Mouse (Mus musculus): ENCODE results near the gene Acot1. TPM values are rescaled to one million over a fixed set of nuclear protein-coding genes. Genes with fewer than 3 reads are reported as not detected.
"Not testable (repeated sequence)": the region's sequence is repeated elsewhere in the genome, so short reads cannot be mapped to it uniquely, and the experiment has no call there.

Acot1 gene
- polyA plus RNA-seq, 1 experiment from 2014 or later, result 39.7 TPM

GRCm38 (mm10) chr12:84023052-84023745 is 13.9 kb downstream of the Acot1 start:
- H3K4me3 ChIP-seq, result no peak overlapping the region
- H3K4me2 ChIP-seq (replicated peaks), result no peak overlapping the region
- no peak overlapping the region for H3K9ac ChIP-seq
- WGBS, result 75% methylated on average over 9 of the region's 9 CpGs
- no peaks in the 10 kb centered on the region for H3K36me3 ChIP-seq
- H3K27ac ChIP-seq, result no peak overlapping the region
- no peaks in the 10 kb centered on the region for H3K4me1 ChIP-seq
- H3K27me3 ChIP-seq, result no peaks in the 10 kb centered on the region
- no peak for ATAC-seq (ENCODE audit: insufficient number of reproducible peaks, insufficient read depth, low FRiP score, low TSS enrichment)
- no peaks in the 10 kb centered on the region for H3K9me3 ChIP-seq

- 84% methylated on average over 7 of the region's 7 CpGs for WGBS
- Histone ChIP-seq H3K27ac (no peak overlapping the region), H3K9me3 (no peaks in the 10 kb centered on the region), H3K4me3 (no peak overlapping the region), H3K9ac (no peak overlapping the region), H3K36me3 (no peaks in the 10 kb centered on the region), H3K4me2 (replicated peaks) (no peak overlapping the region), H3K27me3 (no peaks in the 10 kb centered on the region), H3K4me1 (no peaks in the 10 kb centered on the region)
- no peak for ATAC-seq (ENCODE audit: insufficient number of reproducible peaks, insufficient read depth, low FRiP score, low TSS enrichment)
Observed at GRCm38 (mm10) chr12:84025888-84026287, 16.6 kb downstream of the Acot1 start.

GRCm38 (mm10) chr12:84028328-84028727 is 19.0 kb downstream of the Acot1 start:
- H3K27ac ChIP-seq; H3K9ac ChIP-seq; H3K4me3 ChIP-seq; H3K4me1 ChIP-seq; H3K36me3 ChIP-seq; H3K4me2 ChIP-seq (replicated peaks); H3K27me3 ChIP-seq; ATAC-seq (ENCODE audit: insufficient number of reproducible peaks, insufficient read depth, low FRiP score, low TSS enrichment); H3K9me3 ChIP-seq: not testable (repeated sequence)
- 51% methylated on average over 3 of the region's 3 CpGs for WGBS

- not testable (repeated sequence) for H3K9ac ChIP-seq; H3K4me1 ChIP-seq; H3K27me3 ChIP-seq; ATAC-seq (ENCODE audit: insufficient number of reproducible peaks, insufficient read depth, low FRiP score, low TSS enrichment); H3K4me3 ChIP-seq; H3K36me3 ChIP-seq; H3K27ac ChIP-seq; H3K9me3 ChIP-seq; H3K4me2 ChIP-seq (replicated peaks)
- WGBS, result 87% methylated on average over 1 of the region's 1 CpGs
Observed at GRCm38 (mm10) chr12:84029043-84029442, 19.8 kb downstream of the Acot1 start.

DNA sequence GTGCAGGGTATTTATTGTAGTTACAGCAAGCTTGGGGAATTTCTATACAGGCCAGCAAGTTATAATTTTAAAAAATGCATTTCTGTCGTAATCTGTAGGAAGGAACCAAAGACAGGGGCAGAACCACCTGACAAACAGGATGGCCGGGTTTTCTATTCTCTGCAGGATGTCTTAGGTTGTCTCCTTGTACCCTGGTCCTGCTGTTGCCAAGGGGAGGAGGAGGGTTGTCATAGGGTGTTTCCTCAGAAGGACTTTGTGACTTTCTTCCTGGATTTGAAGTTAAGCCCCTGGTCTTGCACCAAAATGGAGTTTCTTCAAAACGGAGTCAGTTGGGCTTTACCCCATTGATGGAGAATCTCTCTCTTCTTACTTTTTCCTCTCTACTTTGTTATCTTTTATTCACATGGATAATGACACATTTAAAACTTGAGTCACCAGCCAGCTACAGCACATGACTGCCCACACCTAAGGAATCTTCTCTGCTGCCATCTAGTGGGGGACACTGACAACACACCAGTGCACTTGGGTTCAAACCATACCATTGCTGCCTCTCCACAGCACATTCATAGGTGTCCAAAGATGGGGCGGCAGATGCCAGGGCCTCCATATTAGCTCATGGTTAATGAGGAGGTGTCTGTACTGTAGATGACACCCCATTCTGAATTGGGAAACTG is 21.5 kb downstream of the Acot1 start:
- no peak overlapping the region for H3K4me2 ChIP-seq (replicated peaks)
- H3K4me3 ChIP-seq, result no peak overlapping the region
- H3K9ac ChIP-seq, result no peak overlapping the region
- H3K27me3 ChIP-seq, result no peaks in the 10 kb centered on the region
- H3K27ac ChIP-seq, result no peak overlapping the region
- H3K9me3 ChIP-seq, result no peaks in the 10 kb centered on the region
- no peaks in the 10 kb centered on the region for H3K4me1 ChIP-seq
- no peak; the same call in 1 of the 2 replicates for ATAC-seq (ENCODE audit: insufficient number of reproducible peaks, insufficient read depth, low FRiP score, low TSS enrichment)
- no peaks in the 10 kb centered on the region for H3K36me3 ChIP-seq
- 73% methylated on average over 4 of the region's 4 CpGs for WGBS

DNA sequence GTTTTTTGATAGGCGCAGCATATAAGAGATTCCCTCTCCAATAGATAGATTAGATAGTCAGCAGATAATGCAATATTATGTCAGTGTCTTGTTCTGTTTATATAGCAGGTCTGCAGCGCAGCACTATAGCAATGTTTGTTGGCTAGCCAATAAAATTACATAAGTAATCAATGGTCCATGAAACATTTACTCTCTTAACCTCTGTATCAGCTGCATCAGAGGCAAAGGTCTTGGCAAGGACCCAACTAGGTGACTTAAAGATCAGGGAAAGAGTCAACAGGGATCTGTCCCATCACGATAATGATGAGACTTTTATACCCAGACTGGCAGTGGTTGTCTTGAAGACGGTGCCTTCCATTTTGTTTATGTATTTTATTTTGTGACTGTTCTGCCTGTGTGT is 23.6 kb downstream of the Acot1 start:
- ATAC-seq (ENCODE audit: insufficient number of reproducible peaks, insufficient read depth, low FRiP score, low TSS enrichment), result no peak
- WGBS, result 88% methylated on average over 4 of the region's 4 CpGs
- no peaks in the 10 kb centered on the region for H3K9me3 ChIP-seq
- H3K27me3 ChIP-seq, result no peaks in the 10 kb centered on the region
- no peak overlapping the region for H3K4me2 ChIP-seq (replicated peaks)
- no peaks in the 10 kb centered on the region for H3K4me1 ChIP-seq
- no peak overlapping the region for H3K9ac ChIP-seq
- no peaks in the 10 kb centered on the region for H3K36me3 ChIP-seq
- H3K4me3 ChIP-seq, result no peak overlapping the region
- H3K27ac ChIP-seq, result no peak overlapping the region

DNA sequence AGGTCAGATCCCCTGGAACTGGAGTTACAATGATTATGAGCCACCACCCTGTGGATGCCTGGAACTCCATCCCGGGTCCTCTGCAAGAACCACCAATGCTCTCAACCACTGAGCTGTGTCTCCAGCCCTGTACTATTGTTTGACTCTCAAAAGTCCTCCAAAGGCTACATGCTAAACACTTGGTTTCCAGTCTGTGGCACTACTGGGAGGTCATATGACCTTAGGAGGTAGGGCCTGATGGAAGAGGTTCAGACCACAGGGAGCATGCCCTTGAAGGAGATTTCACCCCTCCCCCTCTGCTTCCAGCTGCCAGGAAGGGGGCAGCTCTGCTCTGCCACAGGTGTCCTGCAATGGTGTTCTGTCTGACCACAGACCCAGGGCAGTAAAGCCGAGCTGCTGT is 24.0 kb downstream of the Acot1 start:
- H3K27me3 ChIP-seq; H3K4me2 ChIP-seq (replicated peaks); H3K4me1 ChIP-seq; ATAC-seq (ENCODE audit: insufficient number of reproducible peaks, insufficient read depth, low FRiP score, low TSS enrichment); H3K9me3 ChIP-seq; H3K27ac ChIP-seq; H3K36me3 ChIP-seq; H3K9ac ChIP-seq; H3K4me3 ChIP-seq: not testable (repeated sequence)
- WGBS, result 86% methylated on average over 2 of the region's 2 CpGs

DNA sequence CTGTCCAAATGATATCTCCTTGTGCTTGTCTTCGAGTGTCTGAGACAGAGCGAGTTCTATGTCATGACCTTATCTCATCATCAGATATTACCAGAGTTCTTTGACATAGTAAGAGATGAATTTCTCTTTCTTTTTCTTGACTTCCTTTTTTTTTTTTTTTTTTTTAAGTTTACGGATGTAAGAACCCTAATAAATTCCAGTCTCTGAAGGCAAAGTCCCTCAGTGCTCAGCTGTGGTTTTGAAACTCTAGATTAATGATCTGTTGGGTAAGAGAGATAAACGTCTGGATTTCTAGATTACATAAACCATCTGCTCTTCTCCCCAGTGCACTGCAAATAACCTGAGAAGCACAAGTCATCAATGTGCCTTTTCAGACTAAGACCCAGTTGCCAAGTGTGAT is 24.8 kb downstream of the Acot1 start:
- H3K9me3 ChIP-seq, result no peaks in the 10 kb centered on the region
- no peaks in the 10 kb centered on the region for H3K4me1 ChIP-seq
- no peak overlapping the region for H3K9ac ChIP-seq
- no peak for ATAC-seq (ENCODE audit: insufficient number of reproducible peaks, insufficient read depth, low FRiP score, low TSS enrichment)
- H3K27me3 ChIP-seq, result no peaks in the 10 kb centered on the region
- no peak overlapping the region for H3K4me3 ChIP-seq
- no peak overlapping the region for H3K27ac ChIP-seq
- H3K36me3 ChIP-seq, result no peaks in the 10 kb centered on the region
- H3K4me2 ChIP-seq (replicated peaks), result no peak overlapping the region
- WGBS, result 66% methylated on average over 4 of the region's 4 CpGs

- Histone ChIP-seq H3K9ac (peak within 1 kb of the TSS; percentile 20; the same call in 1 of the 2 replicates), H3K4me3 (peak within 1 kb of the TSS; percentile 45), H3K4me2 (replicated peaks) (peak within 1 kb of the TSS; percentile 67)
- 9% methylated on average over 28 of the region's 32 CpGs for WGBS
- H3K36me3 ChIP-seq; H3K27me3 ChIP-seq; H3K4me1 ChIP-seq; ATAC-seq (ENCODE audit: insufficient number of reproducible peaks, insufficient read depth, low FRiP score, low TSS enrichment); H3K27ac ChIP-seq; H3K9me3 ChIP-seq: not testable (repeated sequence)
Observed at GRCm38 (mm10) chr12:84038241-84038640, 29.0 kb downstream of the Acot1 start, which contains the start of gene Acot4. TSS of gene Acot4 (plus strand) at chr12:84038379.

- H3K36me3 ChIP-seq; ATAC-seq (ENCODE audit: insufficient number of reproducible peaks, insufficient read depth, low FRiP score, low TSS enrichment); H3K27me3 ChIP-seq; H3K27ac ChIP-seq; H3K4me1 ChIP-seq; H3K9me3 ChIP-seq: not testable (repeated sequence)
- Histone ChIP-seq H3K9ac (peak within 1 kb of the TSS; percentile 20; the same call in 1 of the 2 replicates), H3K4me2 (replicated peaks) (peak within 1 kb of the TSS; percentile 67), H3K4me3 (peak within 1 kb of the TSS; percentile 45)
- 4% methylated on average over 39 of the region's 39 CpGs for WGBS
Observed at GRCm38 (mm10) chr12:84038691-84039111, 29.4 kb downstream of the Acot1 start, which contains the start of gene Gm49366. TSS of gene Gm49366 (plus strand) at chr12:84038935.

- H3K9ac ChIP-seq, result no peak overlapping the region
- no peaks in the 10 kb centered on the region for H3K36me3 ChIP-seq
- H3K4me2 ChIP-seq (replicated peaks), result no peak overlapping the region
- H3K27me3 ChIP-seq, result no peaks in the 10 kb centered on the region
- H3K9me3 ChIP-seq, result 0 out of 2 replicates have a peak, but pooled peaks cover 3% of the 10 kb centered on the region
- H3K27ac ChIP-seq, result no peak overlapping the region
- no peaks in the 10 kb centered on the region for H3K4me1 ChIP-seq
- H3K4me3 ChIP-seq, result no peak overlapping the region
- WGBS, result 88% methylated on average over 5 of the region's 5 CpGs
- no peak for ATAC-seq (ENCODE audit: insufficient number of reproducible peaks, insufficient read depth, low FRiP score, low TSS enrichment)
Observed at GRCm38 (mm10) chr12:84042248-84042647, 33.0 kb downstream of the Acot1 start.

DNA sequence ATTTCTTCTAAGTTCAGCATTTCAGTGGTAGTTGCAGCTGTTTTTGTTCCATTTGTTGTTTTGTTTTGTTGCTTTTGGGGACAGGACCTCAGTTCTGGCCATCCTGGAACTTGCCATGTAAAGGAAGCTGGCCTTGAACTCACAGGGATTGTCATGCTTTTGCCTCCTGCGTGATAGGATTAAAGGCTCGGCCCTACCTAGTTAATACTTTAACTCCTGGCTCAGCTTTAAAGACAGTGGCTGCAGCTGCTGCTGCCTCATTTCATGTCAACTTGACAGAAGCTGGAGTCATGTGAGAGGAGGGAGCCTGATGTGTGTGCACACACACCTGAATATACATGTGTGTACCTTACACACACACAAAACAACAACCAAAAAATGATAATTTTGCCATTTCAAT is 34.8 kb downstream of the Acot1 start:
- no peak overlapping the region for H3K4me3 ChIP-seq
- no peak overlapping the region for H3K4me2 ChIP-seq (replicated peaks)
- ATAC-seq (ENCODE audit: insufficient number of reproducible peaks, insufficient read depth, low FRiP score, low TSS enrichment), result no peak
- WGBS, result 62% methylated on average over 2 of the region's 2 CpGs
- no peak overlapping the region for H3K27ac ChIP-seq
- H3K9me3 ChIP-seq, result 0 out of 2 replicates have a peak, but pooled peaks cover 9% of the 10 kb centered on the region
- H3K36me3 ChIP-seq, result no peaks in the 10 kb centered on the region
- no peak overlapping the region for H3K9ac ChIP-seq
- H3K27me3 ChIP-seq, result no peaks in the 10 kb centered on the region
- no peaks in the 10 kb centered on the region for H3K4me1 ChIP-seq

Data from embryonic facial prominence, embryonic 12.5 days (tissue).